Mouse (Mus musculus): ENCODE data around the gene Ppp6r3.

GRCm38 (mm10) chr19:3540997-3541396 is 34.6 kb downstream of the Ppp6r3 start:
- no peak for TF ChIP-seq POLR2A (IDR thresholded peaks at IDR 0.05; ENCODE audit: insufficient read depth, low read length)
- no peak for TF ChIP-seq CTCF (IDR thresholded peaks at IDR 0.05; ENCODE audit: low read depth, low read length)

Data from ES-Bruce4 (cell line).